Mouse (Mus musculus) fat pad, adult 2 months (tissue): ENCODE data around the gene Echs1.

Experiments
- DNase-seq: peaks from one replicate; pipeline ENCODE4 v3.0.0-alpha.2; 2011; ENCODE audit warnings: low read depth, low spot score; ENCODE audit errors: extremely low read depth

The Echs1 gene

GRCm38 (mm10) chr7:140062307-140062706 lies 54.0 kb downstream of the Echs1 start:
- DNase-seq, result no peak

GRCm38 (mm10) chr7:140061832-140062130 lies 54.5 kb downstream of the Echs1 start:
- no peak for DNase-seq

- no peak for DNase-seq
Measured at GRCm38 (mm10) chr7:140060936-140061831, 55.1 kb downstream of the Echs1 start.

GRCm38 (mm10) chr7:140059601-140060000 lies 56.7 kb downstream of the Echs1 start:
- DNase-seq, result no peak

GRCm38 (mm10) chr7:140058528-140058927 lies 57.7 kb downstream of the Echs1 start:
- DNase-seq, result no peak

- no peak for DNase-seq
Measured at GRCm38 (mm10) chr7:140057413-140058407, 58.6 kb downstream of the Echs1 start.
